Mouse (Mus musculus) liver, embryonic 13.5 days (tissue): ENCODE measurements around the gene C8g. TPM values are rescaled to one million over a fixed set of nuclear protein-coding genes. Genes with fewer than 3 reads are reported as not detected.

ENCODE experiments used
- ATAC-seq: fragments of 200-750 bp; cut with Nextera tagmentation; 2 replicates; pipeline ENCODE4 v1.8.0; 2017; ENCODE audit warnings: low read depth, mild to moderate bottlenecking, moderate number of reproducible peaks, moderate library complexity
- DNase-seq: peaks from one replicate; pipeline ENCODE4 v3.0.0; 2022
- H3K27ac ChIP-seq: fragments of 300-500 bp; sonication (generic); 2 replicates; pipeline ENCODE4 v1.5.1; 2015; ENCODE audit warnings: moderate library complexity, mild to moderate bottlenecking, inconsistent platforms
- H3K27me3 ChIP-seq: fragments of 300-500 bp; sonication (generic); 2 replicates; pipeline ENCODE4 v1.6.1; 2015; ENCODE audit warnings: mild to moderate bottlenecking, inconsistent platforms
- H3K36me3 ChIP-seq: fragments of 300-500 bp; sonication (generic); 2 replicates; pipeline ENCODE4 v1.6.1; 2015; ENCODE audit warnings: mild to moderate bottlenecking, inconsistent platforms
- H3K4me1 ChIP-seq: fragments of 300-500 bp; sonication (generic); replicated peaks from 2 replicates; pipeline ENCODE4 v1.6.1; 2015; ENCODE audit warnings: inconsistent platforms
- H3K4me2 ChIP-seq: fragments of 300-500 bp; sonication (generic); 2 replicates; pipeline ENCODE4 v1.6.1; 2015; ENCODE audit warnings: inconsistent platforms, mild to moderate bottlenecking, moderate library complexity
- H3K4me3 ChIP-seq: fragments of 300-500 bp; sonication (generic); replicated peaks from 2 replicates; pipeline ENCODE4 v1.5.1; 2015; ENCODE audit warnings: mild to moderate bottlenecking, inconsistent platforms
- H3K9ac ChIP-seq: fragments of 300-500 bp; sonication (generic); 2 replicates; pipeline ENCODE4 v1.6.1; 2015; ENCODE audit warnings: mild to moderate bottlenecking, inconsistent platforms
- H3K9me3 ChIP-seq: fragments of 300-500 bp; sonication (generic); replicated peaks from 2 replicates; pipeline ENCODE4 v1.6.1; 2016; ENCODE audit warnings: inconsistent platforms
- WGBS: fragments of 180-500 bp; shearing (Covaris S2); methylation state at CpG from one replicate; pipeline ENCODE4 v1.1.7; 2015; ENCODE audit not compliant: insufficient replicate concordance; 5-methylcytosine and 5-hydroxymethylcytosine counted together
- polyA plus RNA-seq: library from polyadenylated mRNA; unstranded; fragments of >200 nt; fragmentation: Nextera tagmentation; extraction: Ambion mirVana; gene quantifications from 2 replicates; pipeline ENCODE4 v1.2.1, GENCODE M21; 2015

C8g gene
- polyA plus RNA-seq, result 25.8 and 26.8 TPM in 2 replicates

GRCm38 (mm10) chr2:25501593-25502486, at the start of gene C8g:
Gene C8g (minus strand): TSS chr2:25501719.
- peak within 1 kb of the TSS; percentile 84 for H3K4me2 ChIP-seq
- peak within 1 kb of the TSS; percentile 87 for H3K9ac ChIP-seq
- peak within 1 kb of the TSS; percentile 74 for H3K4me3 ChIP-seq
- peaks cover 69% of the 10 kb centered on the region for H3K4me1 ChIP-seq
- 72% methylated on average over 20 of the region's 20 CpGs for WGBS
- peak within 1 kb of the TSS; percentile 87 for H3K27ac ChIP-seq
- no peaks in the 10 kb centered on the region for H3K9me3 ChIP-seq
- no peaks in the 10 kb centered on the region for H3K27me3 ChIP-seq
- peaks cover 34% of the 10 kb centered on the region for H3K36me3 ChIP-seq
- ATAC-seq (no peak), DNase-seq (peak; percentile 29)

GRCm38 (mm10) chr2:25551186-25551585, 49.7 kb upstream of the C8g start:
- H3K27ac ChIP-seq, result no peak overlapping the region
- H3K9ac ChIP-seq, result no peak overlapping the region
- H3K9me3 ChIP-seq, result no peaks in the 10 kb centered on the region
- ATAC-seq (no peak), DNase-seq (no peak)
- H3K4me3 ChIP-seq, result no peak overlapping the region
- no peak overlapping the region for H3K4me2 ChIP-seq
- H3K36me3 ChIP-seq, result no peaks in the 10 kb centered on the region
- H3K27me3 ChIP-seq, result no peaks in the 10 kb centered on the region
- WGBS, result 43% methylated on average over 5 of the region's 5 CpGs
- H3K4me1 ChIP-seq, result peaks cover 9% of the 10 kb centered on the region

GRCm38 (mm10) chr2:25549021-25549991, 47.8 kb upstream of the C8g start:
- H3K9me3 ChIP-seq, result no peaks in the 10 kb centered on the region
- H3K27me3 ChIP-seq, result no peaks in the 10 kb centered on the region
- H3K4me3 ChIP-seq, result no peak overlapping the region
- ATAC-seq, result no peak
- H3K36me3 ChIP-seq, result peaks cover 10% of the 10 kb centered on the region
- no peak overlapping the region for H3K4me2 ChIP-seq
- H3K27ac ChIP-seq, result no peak overlapping the region
- no peak overlapping the region for H3K9ac ChIP-seq
- 64% methylated on average over 9 of the region's 9 CpGs for WGBS
- no peak for DNase-seq
- H3K4me1 ChIP-seq, result peaks cover 26% of the 10 kb centered on the region

- Histone ChIP-seq H3K36me3 (peaks cover 11% of the 10 kb centered on the region), H3K27ac (peak within 1 kb of the TSS; percentile 80), H3K4me2 (peak within 1 kb of the TSS; percentile 91), H3K4me3 (peak within 1 kb of the TSS; percentile 85), H3K9ac (peak within 1 kb of the TSS; percentile 91), H3K9me3 (no peaks in the 10 kb centered on the region), H3K27me3 (no peaks in the 10 kb centered on the region), H3K4me1 (peaks cover 28% of the 10 kb centered on the region)
- WGBS, result 4% methylated on average over 48 of the region's 48 CpGs
- ATAC-seq, result peak; percentile 100
- peak; percentile 98 for DNase-seq
Observed at GRCm38 (mm10) chr2:25546811-25547491, 45.4 kb upstream of the C8g start, which contains the start of gene Traf2. Gene Traf2 (minus strand): TSS chr2:25546940.

GRCm38 (mm10) chr2:25545996-25546810, 44.7 kb upstream of the C8g start:
- H3K27ac ChIP-seq, result peak overlapping the region; percentile 80
- no peaks in the 10 kb centered on the region for H3K9me3 ChIP-seq

GRCm38 (mm10) chr2:25541644-25542367, 40.3 kb upstream of the C8g start:
- Histone ChIP-seq H3K4me1 (peaks cover 22% of the 10 kb centered on the region), H3K4me3 (no peak overlapping the region), H3K27ac (no peak overlapping the region), H3K36me3 (peaks cover 35% of the 10 kb centered on the region), H3K27me3 (no peaks in the 10 kb centered on the region), H3K9me3 (no peaks in the 10 kb centered on the region), H3K9ac (no peak overlapping the region), H3K4me2 (no peak overlapping the region)
- ATAC-seq (no peak), DNase-seq (no peak)
- WGBS, result 80% methylated on average over 10 of the region's 10 CpGs

More at GRCm38 (mm10) chr2:25545996-25546810, 44.7 kb upstream of the C8g start:
- Histone ChIP-seq H3K9ac (peak overlapping the region; percentile 91), H3K4me3 (peak overlapping the region; percentile 85), H3K27me3 (no peaks in the 10 kb centered on the region), H3K36me3 (peaks cover 11% of the 10 kb centered on the region), H3K4me2 (peak overlapping the region; percentile 91), H3K4me1 (peaks cover 28% of the 10 kb centered on the region)
- DNase-seq (no peak), ATAC-seq (peak; percentile 63)
- WGBS, result 5% methylated on average over 43 of the region's 43 CpGs

GRCm38 (mm10) chr2:25540541-25540948, 39.0 kb upstream of the C8g start:
- no peak for DNase-seq
- Histone ChIP-seq H3K27ac (no peak overlapping the region), H3K36me3 (peaks cover 47% of the 10 kb centered on the region), H3K4me3 (no peak overlapping the region), H3K27me3 (no peaks in the 10 kb centered on the region), H3K9ac (no peak overlapping the region), H3K9me3 (no peaks in the 10 kb centered on the region), H3K4me1 (peaks cover 15% of the 10 kb centered on the region), H3K4me2 (no peak overlapping the region)
- ATAC-seq, result no peak
- 95% methylated on average over 4 of the region's 4 CpGs for WGBS

- Histone ChIP-seq H3K27me3 (no peaks in the 10 kb centered on the region), H3K9me3 (no peaks in the 10 kb centered on the region), H3K9ac (no peak overlapping the region), H3K36me3 (peaks cover 71% of the 10 kb centered on the region), H3K4me3 (no peak overlapping the region), H3K4me1 (peaks cover 6% of the 10 kb centered on the region), H3K4me2 (no peak overlapping the region), H3K27ac (no peak overlapping the region)
- ATAC-seq, result no peak
- no peak for DNase-seq
- 82% methylated on average over 8 of the region's 8 CpGs for WGBS
Observed at GRCm38 (mm10) chr2:25536531-25536930, 35.0 kb upstream of the C8g start.

- Histone ChIP-seq H3K4me3 (no peak overlapping the region), H3K9me3 (no peaks in the 10 kb centered on the region), H3K4me1 (peaks cover 6% of the 10 kb centered on the region), H3K4me2 (no peak overlapping the region), H3K27ac (no peak overlapping the region), H3K36me3 (peaks cover 88% of the 10 kb centered on the region), H3K9ac (no peak overlapping the region), H3K27me3 (no peaks in the 10 kb centered on the region)
- 86% methylated on average over 2 of the region's 2 CpGs for WGBS
- ATAC-seq, result no peak
- DNase-seq, result no peak
Observed at GRCm38 (mm10) chr2:25534866-25535182, 33.3 kb upstream of the C8g start.
